Mouse (Mus musculus): Measurements from ENCODE around the gene Asic4. TPM values are rescaled to one million over a fixed set of nuclear protein-coding genes. Genes with fewer than 3 reads are reported as not detected.

The Asic4 gene
- total RNA-seq (2017), result not detected in 2 replicates

DNA sequence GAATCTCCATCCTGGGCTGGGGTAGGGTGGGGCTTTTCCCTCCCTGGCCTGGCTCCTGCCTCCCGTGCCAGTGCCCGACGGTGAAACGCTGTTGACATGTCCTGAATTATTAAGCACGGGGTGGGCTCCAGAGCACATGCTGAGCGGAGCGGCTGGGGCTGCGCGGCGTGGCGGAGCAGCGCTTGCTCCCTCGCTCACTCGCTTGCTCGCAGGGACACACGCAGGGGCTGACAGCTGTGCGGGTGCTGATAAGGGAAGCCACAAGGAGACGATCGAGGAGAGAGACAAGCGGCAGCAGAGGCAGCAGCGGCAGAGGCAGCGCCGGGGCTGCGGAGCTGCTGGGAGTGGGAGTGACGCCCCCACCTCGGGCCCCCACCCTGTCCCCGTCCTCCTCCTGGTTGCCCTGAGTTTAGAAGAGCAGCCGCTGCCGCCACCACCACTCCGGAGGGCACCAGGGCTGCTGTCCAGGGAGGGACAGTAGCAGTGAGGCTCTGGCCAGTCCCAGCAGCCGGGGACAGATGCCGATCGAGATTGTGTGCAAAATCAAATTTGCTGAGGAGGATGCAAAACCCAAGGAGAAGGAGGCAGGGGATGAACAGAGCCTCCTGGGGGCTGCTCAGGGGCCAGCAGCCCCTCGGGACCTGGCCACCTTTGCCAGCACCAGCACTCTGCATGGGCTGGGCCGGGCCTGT, at the start of gene Asic4:
Asic4 (plus strand) TSS at position 123 of the 692 bp plus-strand sequence.
- peak; percentile 43 for ATAC-seq (replicated peaks; ENCODE audit: low read depth, poor library complexity, severe bottlenecking)

DNA sequence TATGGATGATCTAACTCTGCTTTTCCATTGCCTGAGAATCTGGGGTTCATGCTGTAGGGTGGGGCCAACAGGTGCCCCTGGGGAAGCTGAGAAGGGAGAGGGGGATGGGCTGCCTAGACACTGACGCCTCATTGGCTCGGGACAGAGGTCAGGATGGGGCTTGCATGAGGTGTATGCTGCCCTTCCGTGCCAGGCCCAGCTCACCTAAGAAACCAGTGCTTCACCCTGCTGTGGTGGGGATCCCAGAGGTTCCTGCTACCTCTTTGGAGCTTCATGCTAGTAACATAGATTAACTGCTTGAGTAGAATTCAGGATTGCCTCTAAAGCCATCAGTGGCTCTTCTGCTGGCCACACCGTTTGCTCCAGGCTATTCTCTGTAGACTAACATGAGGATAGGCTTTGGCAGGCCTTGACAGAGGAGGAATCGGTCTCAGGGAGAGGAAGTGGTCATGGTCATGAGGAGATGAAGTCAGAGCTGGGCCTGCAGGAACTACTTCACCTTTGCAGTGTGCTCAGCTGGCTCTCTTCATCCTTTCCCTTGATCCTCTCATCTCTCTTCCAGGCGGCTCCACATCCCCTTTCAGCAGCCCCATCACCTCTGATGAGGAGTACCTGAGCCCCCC, 49.6 kb upstream of the Asic4 start:
- no peak for ATAC-seq (replicated peaks; ENCODE audit: low read depth, poor library complexity, severe bottlenecking)

DNA sequence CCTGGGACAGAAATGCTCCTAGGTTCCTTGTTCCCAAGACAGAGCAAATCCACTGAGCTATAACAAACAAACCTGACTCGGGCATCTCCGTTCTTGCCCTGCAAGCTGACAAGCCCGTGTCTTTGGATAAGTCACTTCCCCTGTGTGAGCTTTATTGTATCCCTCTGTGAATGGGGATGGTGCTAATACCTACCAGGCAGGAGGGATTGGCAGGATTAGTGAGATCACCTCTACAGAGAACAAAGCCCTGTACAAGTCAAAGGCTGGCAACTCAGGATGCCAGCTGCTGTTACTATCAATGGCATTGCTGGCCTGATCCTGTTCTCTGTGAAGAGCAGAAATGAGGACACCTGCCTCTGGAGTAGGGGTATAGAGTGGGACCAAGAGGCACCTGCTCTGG, 44.7 kb upstream of the Asic4 start:
- no peak for ATAC-seq (replicated peaks; ENCODE audit: low read depth, poor library complexity, severe bottlenecking)

DNA sequence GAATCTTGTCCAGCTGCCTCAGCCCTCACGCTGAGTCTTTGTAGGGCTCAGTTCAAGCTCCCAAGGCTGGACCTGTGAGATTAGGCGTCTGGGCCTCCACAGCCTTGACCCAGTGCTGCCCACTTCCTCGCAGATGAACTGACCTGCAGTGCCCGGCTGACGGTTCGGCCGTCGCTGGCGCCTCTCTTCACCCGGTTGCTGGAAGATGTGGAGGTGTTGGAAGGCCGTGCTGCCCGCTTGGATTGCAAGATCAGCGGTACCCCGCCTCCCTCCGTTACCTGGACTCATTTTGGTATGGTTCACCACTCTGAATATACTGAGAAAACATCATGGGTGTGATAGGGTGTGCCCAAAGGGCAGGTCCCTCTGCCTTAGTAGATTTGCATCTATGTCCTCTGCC, 44.1 kb upstream of the Asic4 start:
- no peak for ATAC-seq (replicated peaks; ENCODE audit: low read depth, poor library complexity, severe bottlenecking)

DNA sequence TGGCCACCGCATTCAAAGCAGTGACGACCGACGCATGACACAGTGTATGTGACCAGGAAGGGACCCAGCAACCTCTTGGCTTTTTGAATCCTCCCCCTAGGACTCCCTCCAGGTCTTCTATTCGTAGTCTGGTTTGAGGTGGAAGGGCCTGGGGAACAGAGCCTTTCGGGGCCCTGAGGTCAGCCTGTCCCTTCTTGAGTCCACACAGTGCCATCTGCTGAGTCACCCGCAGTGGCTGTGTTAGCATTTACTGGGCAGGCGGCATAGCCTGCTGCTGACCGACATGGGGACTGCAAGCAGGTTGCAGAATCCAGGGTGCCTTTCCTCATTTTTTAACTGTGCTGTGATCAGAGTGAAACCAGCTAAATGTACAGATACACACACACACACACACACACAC, 43.2 kb upstream of the Asic4 start:
- ATAC-seq (replicated peaks; ENCODE audit: low read depth, poor library complexity, severe bottlenecking), result no peak

DNA sequence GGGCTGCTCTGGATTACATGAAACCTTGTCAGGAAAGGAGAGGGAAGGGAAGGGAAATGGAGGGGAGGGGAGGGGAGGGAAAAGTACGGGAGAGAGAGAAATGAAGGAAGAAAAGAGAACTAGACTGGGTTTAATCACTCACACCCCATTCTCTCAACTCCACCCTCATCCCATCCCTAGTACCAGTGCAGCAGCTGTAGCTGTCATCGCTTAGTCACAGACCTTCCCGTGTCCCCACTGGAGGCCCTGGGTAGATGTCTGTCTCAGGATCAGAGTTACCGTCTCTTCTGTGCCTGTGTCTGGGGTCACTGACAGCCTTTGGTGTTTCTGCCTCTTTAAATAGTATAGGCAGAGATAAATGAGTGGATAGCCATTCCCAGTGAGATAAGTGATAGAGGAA, 42.0 kb upstream of the Asic4 start:
- no peak for ATAC-seq (replicated peaks; ENCODE audit: low read depth, poor library complexity, severe bottlenecking)

DNA sequence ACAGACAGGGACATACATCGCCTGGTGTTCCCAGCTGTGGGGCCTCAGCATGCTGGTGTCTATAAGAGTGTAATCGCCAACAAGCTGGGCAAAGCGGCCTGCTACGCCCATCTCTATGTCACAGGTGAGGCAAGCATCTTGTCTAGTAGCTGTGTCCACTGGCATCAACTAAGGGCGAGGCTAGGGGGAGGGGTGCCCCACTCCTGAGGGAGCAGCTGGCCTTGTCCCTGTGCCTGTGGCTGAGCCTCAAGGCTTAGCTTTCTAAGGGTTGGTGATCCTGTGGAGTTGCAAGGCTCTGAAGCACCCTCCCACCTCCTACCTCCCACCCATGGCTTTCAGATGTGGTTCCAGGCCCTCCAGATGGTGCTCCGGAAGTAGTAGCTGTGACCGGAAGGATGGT, 40.3 kb upstream of the Asic4 start:
- ATAC-seq (replicated peaks; ENCODE audit: low read depth, poor library complexity, severe bottlenecking), result no peak

DNA sequence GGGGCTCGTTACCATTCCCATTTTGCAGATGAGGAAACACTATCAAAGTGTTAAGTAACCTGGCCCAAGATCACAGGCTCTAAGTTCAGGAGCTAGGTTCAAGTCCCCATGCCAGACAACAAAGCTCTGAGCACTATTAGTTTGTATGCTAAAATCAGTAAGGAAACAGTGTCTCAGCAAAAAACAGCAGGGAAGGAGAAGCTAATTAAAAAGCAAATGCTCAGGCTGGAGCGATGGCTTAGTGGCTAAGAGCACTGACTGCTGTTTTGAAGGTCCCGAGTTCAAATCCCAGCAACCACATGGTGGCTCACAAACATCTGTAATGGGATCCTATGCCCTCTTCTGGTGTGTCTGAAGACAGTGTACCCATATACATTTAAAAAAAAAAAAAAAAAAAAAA, 38.0 kb upstream of the Asic4 start:
- ATAC-seq (replicated peaks; ENCODE audit: low read depth, poor library complexity, severe bottlenecking), result no peak

DNA sequence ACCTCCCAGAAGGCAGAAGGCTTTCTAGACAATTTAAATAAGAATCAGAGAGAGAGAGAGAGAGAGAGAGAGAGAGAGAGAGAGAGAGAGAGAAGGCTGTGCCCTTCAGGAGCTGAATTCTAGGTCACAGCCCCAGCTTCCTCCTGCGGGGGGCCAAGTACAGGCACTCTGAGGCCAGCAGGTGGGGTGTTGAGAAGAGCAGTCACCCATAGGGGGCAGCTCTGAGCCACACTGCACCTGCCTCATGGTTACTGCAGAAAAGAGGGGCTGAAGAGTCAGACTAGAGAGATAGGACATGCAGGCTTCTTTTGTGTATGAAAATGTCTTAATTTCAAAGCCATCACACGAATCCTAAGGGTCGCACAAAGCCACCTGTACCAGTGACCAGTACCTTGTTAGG, 36.5 kb upstream of the Asic4 start:
- peak; percentile 88 for ATAC-seq (replicated peaks; ENCODE audit: low read depth, poor library complexity, severe bottlenecking)

DNA sequence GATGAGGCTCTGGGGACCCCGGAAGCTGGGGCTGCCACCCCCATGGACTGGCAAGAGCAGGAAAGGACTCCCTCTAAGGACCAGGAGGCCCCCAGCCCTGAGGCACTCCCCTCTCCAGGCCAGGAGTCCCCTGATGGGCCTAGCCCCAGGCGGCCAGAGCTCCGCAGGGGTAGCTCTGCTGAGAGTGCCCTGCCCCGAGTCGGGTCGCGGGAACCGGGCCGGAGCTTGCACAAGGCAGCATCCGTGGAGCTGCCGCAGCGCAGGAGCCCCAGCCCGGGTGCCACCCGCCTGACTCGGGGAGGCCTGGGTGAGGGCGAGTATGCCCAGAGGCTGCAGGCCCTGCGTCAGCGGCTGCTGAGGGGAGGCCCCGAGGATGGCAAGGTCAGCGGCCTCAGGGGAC, 28.4 kb upstream of the Asic4 start:
- ATAC-seq (replicated peaks; ENCODE audit: low read depth, poor library complexity, severe bottlenecking), result no peak

DNA sequence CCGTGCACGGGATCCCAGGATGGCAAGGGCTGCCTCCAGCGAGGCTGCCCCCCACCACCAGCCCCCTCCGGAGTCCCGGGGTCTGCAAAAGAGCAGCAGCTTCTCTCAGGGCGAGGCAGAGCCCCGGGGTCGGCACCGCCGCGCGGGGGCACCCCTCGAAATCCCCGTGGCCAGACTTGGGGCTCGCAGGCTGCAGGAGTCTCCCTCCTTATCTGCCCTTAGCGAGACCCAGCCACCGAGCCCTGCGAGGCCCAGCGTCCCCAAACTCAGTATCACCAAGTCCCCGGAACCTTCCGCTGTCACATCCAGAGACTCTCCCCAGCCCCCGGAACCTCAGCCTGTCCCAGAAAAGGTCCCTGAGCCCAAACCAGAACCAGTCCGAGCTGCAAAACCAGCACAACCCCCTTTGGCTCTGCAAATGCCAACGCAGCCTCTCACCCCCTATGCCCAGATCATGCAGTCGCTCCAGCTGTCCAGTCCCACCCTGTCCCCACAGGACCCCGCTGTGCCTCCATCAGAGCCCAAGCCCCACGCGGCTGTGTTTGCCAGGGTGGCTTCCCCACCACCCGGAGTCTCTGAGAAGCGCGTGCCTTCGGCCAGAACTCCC, 27.9 kb upstream of the Asic4 start:
- no peak for ATAC-seq (replicated peaks; ENCODE audit: low read depth, poor library complexity, severe bottlenecking)

DNA sequence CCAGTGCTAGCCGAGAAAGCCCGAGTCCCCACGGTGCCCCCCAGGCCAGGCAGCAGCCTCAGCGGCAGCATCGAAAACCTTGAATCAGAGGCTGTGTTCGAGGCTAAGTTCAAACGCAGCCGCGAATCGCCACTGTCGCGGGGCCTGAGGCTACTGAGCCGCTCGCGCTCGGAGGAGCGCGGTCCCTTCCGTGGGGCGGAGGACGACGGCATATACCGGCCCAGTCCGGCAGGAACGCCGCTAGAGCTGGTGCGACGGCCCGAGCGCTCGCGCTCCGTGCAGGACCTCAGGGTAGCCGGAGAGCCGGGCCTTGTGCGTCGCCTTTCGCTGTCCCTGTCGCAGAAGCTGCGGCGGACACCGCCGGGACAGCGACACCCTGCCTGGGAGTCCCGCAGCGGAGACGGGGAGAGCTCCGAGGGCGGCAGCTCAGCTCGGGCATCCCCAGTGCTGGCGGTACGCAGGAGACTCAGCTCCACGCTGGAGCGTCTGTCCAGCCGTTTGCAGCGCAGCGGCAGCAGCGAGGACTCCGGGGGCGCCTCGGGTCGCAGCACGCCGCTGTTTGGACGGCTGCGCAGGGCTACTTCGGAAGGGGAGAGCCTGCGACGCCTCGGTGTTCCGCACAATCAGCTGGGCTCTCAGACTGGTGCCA, 27.3 kb upstream of the Asic4 start:
- peak; percentile 23 for ATAC-seq (replicated peaks; ENCODE audit: low read depth, poor library complexity, severe bottlenecking)

DNA sequence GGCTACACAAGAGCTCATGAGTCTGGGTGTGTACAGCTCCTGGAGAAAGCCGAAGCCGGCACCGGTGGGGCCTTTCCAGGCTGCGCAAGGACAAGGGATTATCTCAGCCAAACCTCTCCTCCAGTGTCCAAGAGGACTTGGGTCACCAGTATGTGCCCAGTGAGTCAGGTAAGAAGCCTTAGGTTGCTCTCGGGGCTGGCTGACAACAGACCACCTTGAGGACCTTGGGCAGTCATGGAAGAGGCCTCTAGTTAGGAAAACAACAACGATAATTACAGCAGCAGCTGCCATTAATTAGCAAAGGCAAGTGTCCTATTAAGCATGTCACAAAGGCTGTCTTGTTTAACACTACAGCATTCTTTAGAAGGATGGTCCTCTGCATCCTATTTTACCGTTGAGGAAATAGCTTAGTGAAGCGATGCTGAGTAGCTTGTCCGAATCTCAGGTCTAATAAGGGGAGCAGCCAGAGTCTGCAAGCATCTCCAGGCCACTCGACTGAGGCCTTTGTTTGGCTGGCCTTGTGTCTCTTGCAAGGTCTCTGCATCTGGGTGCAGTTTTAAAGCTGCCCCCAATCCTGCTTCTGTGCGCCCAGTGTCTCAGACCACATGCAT, 26.4 kb upstream of the Asic4 start:
- no peak for ATAC-seq (replicated peaks; ENCODE audit: low read depth, poor library complexity, severe bottlenecking)

DNA sequence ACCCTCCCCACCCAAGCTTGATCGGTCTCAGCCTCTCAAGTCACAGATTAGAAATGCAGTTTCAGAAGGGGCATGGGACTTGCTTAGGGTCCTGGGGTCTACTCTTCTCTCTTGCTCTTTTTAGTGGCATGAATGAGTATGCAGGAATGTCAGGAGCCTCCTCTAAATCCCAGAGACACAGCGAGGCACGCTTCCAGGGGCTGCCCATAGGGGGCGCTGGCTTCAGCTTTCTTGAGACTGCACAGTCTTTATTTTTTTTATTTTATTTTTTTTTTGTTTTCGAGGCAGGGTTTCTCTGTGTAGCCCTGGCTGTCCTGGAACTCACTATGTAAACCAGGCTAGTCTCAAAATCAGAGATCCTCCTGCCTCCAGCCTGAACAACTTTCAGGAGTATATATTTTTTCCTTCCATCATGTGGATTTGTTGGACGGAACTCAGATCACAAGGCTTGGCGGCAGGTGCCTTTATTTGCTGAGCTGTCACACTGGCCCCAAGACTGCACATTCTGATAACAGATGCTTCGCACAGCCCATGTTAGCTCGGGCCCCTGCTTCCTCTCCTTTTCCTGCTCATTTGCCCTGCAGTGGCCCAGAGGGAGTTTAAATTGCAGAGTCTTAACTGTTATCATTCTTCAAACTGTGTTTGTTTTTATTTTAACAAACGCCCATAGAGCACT, 24.3 kb upstream of the Asic4 start:
- ATAC-seq (replicated peaks; ENCODE audit: low read depth, poor library complexity, severe bottlenecking), result 0 out of 2 replicates have a peak, but pooled peaks have one; percentile 26

DNA sequence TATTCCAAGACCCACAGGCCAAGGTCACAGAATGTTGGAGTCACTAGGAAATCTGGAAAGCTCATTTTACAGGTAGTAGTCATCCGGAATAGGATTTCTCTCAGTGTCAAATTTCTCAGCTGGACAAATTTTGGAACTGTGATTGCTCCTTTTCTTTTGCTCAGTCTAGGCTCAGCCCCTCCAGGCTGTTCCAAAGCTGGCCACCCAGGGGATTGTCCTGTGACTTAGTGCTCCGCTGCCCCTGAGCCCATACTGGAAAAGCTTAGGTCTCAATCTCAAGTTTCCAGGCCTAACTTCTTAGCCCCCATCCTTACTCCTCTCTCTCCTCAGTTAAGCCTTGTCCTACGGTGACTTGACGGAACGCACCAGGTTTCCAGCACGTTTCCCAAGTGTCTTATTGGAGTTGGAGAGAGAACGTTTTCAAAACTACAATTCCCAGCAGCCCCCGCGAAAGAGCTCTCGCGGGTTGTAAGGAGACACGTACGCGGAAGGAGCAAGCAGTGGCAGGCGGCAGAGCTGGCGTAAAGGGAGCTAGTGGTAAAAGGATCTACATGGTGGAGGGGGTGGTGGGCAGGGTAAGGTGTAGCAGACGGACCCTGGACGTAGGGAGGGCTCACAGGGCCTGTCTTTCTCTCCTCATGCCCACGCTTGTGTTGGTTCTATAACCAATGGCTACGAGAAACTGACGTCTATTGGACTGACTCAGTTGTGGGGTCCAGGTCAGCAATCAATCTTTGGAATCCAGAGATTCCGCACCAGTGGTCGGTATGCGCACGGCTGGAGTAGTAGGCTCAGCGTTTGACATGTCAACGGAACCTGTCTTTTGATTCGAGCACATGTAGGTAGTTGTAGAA, 14.5 kb upstream of the Asic4 start, which contains the start of gene Gmppa:
Gmppa (plus strand) TSS at position 456 of the 854 bp plus-strand sequence.
- peak; percentile 93 for ATAC-seq (replicated peaks; ENCODE audit: low read depth, poor library complexity, severe bottlenecking)

DNA sequence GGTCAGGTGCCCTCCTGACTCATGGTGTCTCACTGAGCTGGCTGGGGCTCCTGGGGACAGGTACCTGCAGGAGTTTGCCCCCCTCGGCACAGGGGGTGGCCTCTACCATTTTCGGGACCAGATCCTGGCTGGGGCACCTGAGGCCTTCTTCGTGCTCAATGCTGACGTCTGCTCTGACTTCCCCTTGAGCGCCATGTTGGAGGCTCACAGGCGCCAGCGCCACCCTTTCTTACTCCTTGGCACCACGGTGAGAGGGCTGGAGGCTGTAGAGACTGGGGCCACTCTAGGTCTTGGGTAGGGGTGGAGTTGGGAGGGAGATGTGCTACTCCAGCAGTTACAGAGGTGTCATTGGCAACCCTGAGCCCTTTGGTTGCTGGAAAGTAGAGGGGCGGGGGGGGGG, 11.5 kb upstream of the Asic4 start:
- no peak for ATAC-seq (replicated peaks; ENCODE audit: low read depth, poor library complexity, severe bottlenecking)

DNA sequence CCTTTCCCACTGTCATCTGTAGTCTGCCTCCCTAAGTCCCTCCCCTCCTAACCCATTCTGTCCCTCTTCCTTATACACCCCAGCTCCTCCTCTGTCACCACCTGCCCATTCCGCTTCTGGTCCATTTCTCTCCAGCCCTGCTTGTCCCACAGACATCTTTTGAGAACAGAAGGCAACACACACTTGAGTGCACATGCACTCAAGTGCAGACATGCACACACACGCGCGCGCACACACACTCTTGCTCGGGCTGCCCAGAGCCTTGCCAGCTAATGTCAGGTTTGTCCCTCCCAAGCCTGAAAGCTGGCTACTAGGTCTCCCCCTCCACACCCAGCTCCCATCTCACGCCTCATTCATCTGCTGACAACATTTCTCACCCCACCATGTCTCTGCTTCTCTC, 9.6 kb upstream of the Asic4 start:
- no peak for ATAC-seq (replicated peaks; ENCODE audit: low read depth, poor library complexity, severe bottlenecking)

DNA sequence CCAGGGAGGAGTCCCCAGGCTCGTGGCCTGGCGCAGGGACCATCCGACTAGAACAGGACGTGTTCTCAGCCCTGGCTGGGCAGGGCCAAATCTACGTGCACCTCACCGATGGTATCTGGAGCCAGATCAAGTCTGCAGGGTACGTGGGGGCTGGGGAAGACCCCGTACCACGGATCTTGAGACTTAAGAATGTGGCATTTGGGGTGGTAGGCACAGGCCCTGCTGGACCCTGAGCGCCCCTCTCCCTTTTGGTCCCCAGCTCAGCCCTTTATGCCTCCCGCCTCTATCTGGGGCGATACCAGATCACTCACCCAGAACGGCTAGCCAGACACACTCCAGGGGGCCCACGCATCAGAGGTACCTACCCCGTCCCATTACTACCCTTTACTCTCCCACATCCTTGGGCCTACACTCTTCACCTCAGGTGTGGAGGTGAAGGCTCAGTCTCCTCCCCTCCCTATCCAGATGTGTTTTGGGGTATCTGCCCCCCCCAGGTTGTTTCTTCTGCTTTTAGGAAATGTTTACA, 8.7 kb upstream of the Asic4 start:
- ATAC-seq (replicated peaks; ENCODE audit: low read depth, poor library complexity, severe bottlenecking), result no peak

DNA sequence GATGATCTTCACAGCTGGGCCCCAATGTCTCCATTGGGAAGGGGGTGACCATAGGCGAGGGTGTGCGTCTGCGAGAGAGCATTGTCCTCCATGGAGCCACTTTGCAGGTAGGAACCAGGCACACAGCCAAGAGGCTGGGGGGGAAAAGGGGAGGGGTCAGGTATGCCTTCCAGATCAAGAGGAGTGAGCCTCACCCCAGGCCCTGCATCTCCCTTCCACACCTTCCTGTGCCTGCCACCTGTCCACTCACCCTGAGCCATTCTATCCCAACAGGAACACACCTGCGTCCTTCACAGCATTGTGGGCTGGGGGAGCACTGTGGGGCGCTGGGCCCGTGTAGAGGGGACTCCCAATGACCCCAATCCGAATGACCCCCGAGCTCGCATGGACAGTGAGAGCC, 8.1 kb upstream of the Asic4 start:
- ATAC-seq (replicated peaks; ENCODE audit: low read depth, poor library complexity, severe bottlenecking), result no peak

All from common myeloid progenitor, adult 5-6 weeks (primary cell).